In the genomic region with DNA sequence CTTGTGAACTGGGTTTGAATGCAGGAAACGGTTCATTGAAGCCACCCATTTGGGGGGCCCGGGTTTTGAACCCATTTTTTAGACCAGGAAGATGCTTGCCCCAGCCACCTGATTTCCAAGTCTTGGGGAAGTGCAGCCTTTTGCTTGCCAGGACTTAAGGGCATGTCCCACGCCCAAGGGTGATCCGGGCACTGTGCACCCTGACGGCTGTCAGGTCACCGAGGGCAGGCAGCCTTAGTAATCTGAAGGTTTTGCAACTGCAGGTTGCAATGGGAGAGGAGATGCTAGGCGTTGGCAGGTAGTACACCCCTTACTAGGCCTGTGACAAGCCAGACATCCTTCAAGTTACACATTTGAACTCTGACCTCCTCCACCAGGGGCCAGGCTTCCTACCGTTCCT, we compare ENCODE assay signal across 8 mouse cellular contexts. TPM values are rescaled to one million over a fixed set of nuclear protein-coding genes. Genes with fewer than 3 reads are reported as not detected.
A peak's percentile ranks its signal among the peaks of the same experiment; 100 is the strongest.
DNase-seq lines count a peak whose midpoint lies in the region; ATAC-seq and TF ChIP-seq lines count a peak whose summit lies in the region.

No protein-coding gene starts in this region.

- H3K36me3 ChIP-seq in heart, embryonic 11.5 days (ENCODE audit: control insufficient read depth, insufficient read depth, low read length): no peaks in the 10 kb centered on the region
- no peaks in the 10 kb centered on the region for H3K36me3 ChIP-seq in E14TG2a.4 (ENCODE audit: insufficient read depth, low read length)
- no peaks in the 10 kb centered on the region for H3K36me3 ChIP-seq in forebrain, embryonic 14.5 days (ENCODE audit: control insufficient read depth, insufficient read depth, low read length)
- no peaks in the 10 kb centered on the region for H3K36me3 ChIP-seq in liver, embryonic 15.5 days (replicated peaks)

- no peak for TF ChIP-seq CTCF in E14TG2a.4 (conservative IDR thresholded peaks at IDR 0.05; ENCODE audit: low read length)

- intact Hi-C loops in gastrocnemius, postnatal 36 days (cut with DNase I): no loop called here

- peak overlapping the region; percentile 77 for H3K4me2 ChIP-seq in heart, embryonic 11.5 days
- H3K4me2 ChIP-seq in forebrain, embryonic 14.5 days (ENCODE audit: low read length): peak overlapping the region; percentile 81
- H3K4me2 ChIP-seq in liver, embryonic 15.5 days: peak overlapping the region; percentile 77

- WGBS in heart, embryonic 11.5 days (ENCODE audit: insufficient replicate concordance): 55% methylated on average over 8 of the region's 8 CpGs
- WGBS in forebrain, embryonic 14.5 days: 53% methylated on average over 8 of the region's 8 CpGs
- WGBS in liver, embryonic 15.5 days (ENCODE audit: insufficient replicate concordance): 38% methylated on average over 8 of the region's 8 CpGs

- no peaks in the 10 kb centered on the region for H3K9me3 ChIP-seq in heart, embryonic 11.5 days (replicated peaks; ENCODE audit: control insufficient read depth, low read length)
- no peaks in the 10 kb centered on the region for H3K9me3 ChIP-seq in E14TG2a.4 (ENCODE audit: low read length)
- H3K9me3 ChIP-seq in forebrain, embryonic 14.5 days (replicated peaks; ENCODE audit: control insufficient read depth, low read length): no peaks in the 10 kb centered on the region
- no peaks in the 10 kb centered on the region for H3K9me3 ChIP-seq in liver, embryonic 15.5 days (replicated peaks)

- peak overlapping the region; percentile 66; the same call in 1 of the 2 replicates for H3K9ac ChIP-seq in heart, embryonic 11.5 days (ENCODE audit: low read depth, low read length)
- H3K9ac ChIP-seq in forebrain, embryonic 14.5 days (ENCODE audit: low read length): peak overlapping the region; percentile 59
- H3K9ac ChIP-seq in liver, embryonic 15.5 days: peak overlapping the region; percentile 67

- H3K27ac ChIP-seq in heart, embryonic 11.5 days (ENCODE audit: low read depth, low read length): no peak overlapping the region
- no peak overlapping the region for H3K27ac ChIP-seq in forebrain, embryonic 14.5 days (ENCODE audit: low read depth, low read length)
- H3K27ac ChIP-seq in liver, embryonic 15.5 days (replicated peaks): peak overlapping the region; percentile 74

- ATAC-seq in heart, embryonic 11.5 days (replicated peaks; ENCODE audit: insufficient number of reproducible peaks, low FRiP score, low TSS enrichment): no peak
- ATAC-seq in forebrain, embryonic 14.5 days: no peak
- ATAC-seq in liver, embryonic 15.5 days (ENCODE audit: insufficient read depth): no peak
- no peak for ATAC-seq in monocyte, adult 5-6 weeks (replicated peaks; ENCODE audit: insufficient number of reproducible peaks, low FRiP score, low TSS enrichment, poor library complexity, severe bottlenecking)

- no peak for DNase-seq in heart, postnatal 4 days
- DNase-seq in forebrain, embryonic 14.5 days (ENCODE audit: low spot score): no peak
- no peak for DNase-seq in ovary, postnatal 14 days (ENCODE audit: low spot score)
- no peak for DNase-seq in gastrocnemius, postnatal 36 days

- no peaks in the 10 kb centered on the region for H3K27me3 ChIP-seq in heart, embryonic 11.5 days (ENCODE audit: control insufficient read depth, insufficient read depth, low read length)
- H3K27me3 ChIP-seq in E14TG2a.4 (ENCODE audit: insufficient read depth, low read length): peaks cover 13% of the 10 kb centered on the region
- H3K27me3 ChIP-seq in forebrain, embryonic 14.5 days (replicated peaks; ENCODE audit: control insufficient read depth, insufficient read depth, low read length): no peaks in the 10 kb centered on the region
- no peaks in the 10 kb centered on the region for H3K27me3 ChIP-seq in liver, embryonic 15.5 days

- H3K4me1 ChIP-seq in heart, embryonic 11.5 days (ENCODE audit: control insufficient read depth, insufficient read depth, low read length): peaks cover 2% of the 10 kb centered on the region; the same call in 1 of the 2 replicates
- peaks cover 33% of the 10 kb centered on the region for H3K4me1 ChIP-seq in E14TG2a.4 (replicated peaks; ENCODE audit: low read depth, low read length)
- peaks cover 9% of the 10 kb centered on the region for H3K4me1 ChIP-seq in forebrain, embryonic 14.5 days (ENCODE audit: control insufficient read depth, insufficient read depth, low read length)
- H3K4me1 ChIP-seq in liver, embryonic 15.5 days (replicated peaks): peaks cover 22% of the 10 kb centered on the region

- peak overlapping the region; percentile 61 for H3K4me3 ChIP-seq in heart, embryonic 11.5 days (ENCODE audit: low read depth, low read length)
- H3K4me3 ChIP-seq in E14TG2a.4 (replicated peaks; ENCODE audit: low read length): peak overlapping the region; percentile 77
- peak overlapping the region; percentile 48 for H3K4me3 ChIP-seq in forebrain, embryonic 14.5 days (ENCODE audit: low read depth, low read length)
- peak overlapping the region; percentile 67 for H3K4me3 ChIP-seq in liver, embryonic 15.5 days (replicated peaks)

RNA-seq across cellular contexts. Expression of gene Ttc38, which starts 0.5 kb away (rescaled TPM):
- polyA plus RNA-seq in heart, embryonic 11.5 days (2014; fragmentation: Nextera tagmentation; extraction: Ambion mirVana): 2.7 and 4.0 TPM in 2 replicates
- 1 to 10 TPM; 5.2 to 5.3 TPM for total RNA-seq in heart, postnatal 4 days (2021)
- polyA plus RNA-seq in forebrain, embryonic 14.5 days (2014; fragmentation: Nextera tagmentation; extraction: Ambion mirVana): 2.6 and 2.7 TPM in 2 replicates
- polyA plus RNA-seq in liver, embryonic 15.5 days (2015; fragmentation: Nextera tagmentation; extraction: Ambion mirVana): 8.6 and 9.8 TPM in 2 replicates
- 1 to 10 TPM; 2.8 to 4.7 TPM for total RNA-seq in gastrocnemius, postnatal 36 days (2021)
- total RNA-seq in monocyte, adult 5-6 weeks (2017): 6.7 to 8.5 TPM (median 7.5 TPM) in 3 replicates

RNA-seq across cellular contexts. Expression of gene Pkdrej, which starts 11.1 kb away (rescaled TPM):
- 0.14 TPM in 2 replicates for polyA plus RNA-seq in heart, embryonic 11.5 days (2014; fragmentation: Nextera tagmentation; extraction: Ambion mirVana)
- 1 to 10 TPM; 2.5 to 2.8 TPM for total RNA-seq in heart, postnatal 4 days (2021)
- 0.05 TPM in 2 replicates for polyA plus RNA-seq in forebrain, embryonic 14.5 days (2014; fragmentation: Nextera tagmentation; extraction: Ambion mirVana)
- polyA plus RNA-seq in liver, embryonic 15.5 days (2015; fragmentation: Nextera tagmentation; extraction: Ambion mirVana): 0.08 and 0.09 TPM in 2 replicates
- under 1 TPM; 0.12 to 0.31 TPM for total RNA-seq in gastrocnemius, postnatal 36 days (2021)
- total RNA-seq in monocyte, adult 5-6 weeks (2017): not detected in 3 replicates

RNA-seq across cellular contexts. Expression of gene Cdpf1, which starts 21.1 kb away (rescaled TPM):
- 37.1 and 41.5 TPM in 2 replicates for polyA plus RNA-seq in heart, embryonic 11.5 days (2014; fragmentation: Nextera tagmentation; extraction: Ambion mirVana)
- total RNA-seq in heart, postnatal 4 days (2021): 10 to 100 TPM; 37.9 to 45.1 TPM
- polyA plus RNA-seq in forebrain, embryonic 14.5 days (2014; fragmentation: Nextera tagmentation; extraction: Ambion mirVana): 28.4 and 29.5 TPM in 2 replicates
- 20.9 and 21.8 TPM in 2 replicates for polyA plus RNA-seq in liver, embryonic 15.5 days (2015; fragmentation: Nextera tagmentation; extraction: Ambion mirVana)
- total RNA-seq in gastrocnemius, postnatal 36 days (2021): 10 to 100 TPM; 33.9 to 41.5 TPM
- 13.2 to 15.6 TPM (median 14.4 TPM) in 3 replicates for total RNA-seq in monocyte, adult 5-6 weeks (2017)

RNA-seq across cellular contexts. Expression of gene Gtse1, which starts 26.9 kb away (rescaled TPM):
- 24.4 and 27.8 TPM in 2 replicates for polyA plus RNA-seq in heart, embryonic 11.5 days (2014; fragmentation: Nextera tagmentation; extraction: Ambion mirVana)
- total RNA-seq in heart, postnatal 4 days (2021): 10 to 100 TPM; 15.2 to 16.9 TPM
- polyA plus RNA-seq in forebrain, embryonic 14.5 days (2014; fragmentation: Nextera tagmentation; extraction: Ambion mirVana): 14.3 and 15.7 TPM in 2 replicates
- 24.2 and 25.0 TPM in 2 replicates for polyA plus RNA-seq in liver, embryonic 15.5 days (2015; fragmentation: Nextera tagmentation; extraction: Ambion mirVana)
- under 1 TPM; 0.27 to 0.28 TPM for total RNA-seq in gastrocnemius, postnatal 36 days (2021)
- total RNA-seq in monocyte, adult 5-6 weeks (2017): 0.97 to 1.2 TPM in 2 of 3 replicates, not detected in the other

RNA-seq across cellular contexts. Expression of gene Trmu, which starts 46.5 kb away (rescaled TPM):
- polyA plus RNA-seq in heart, embryonic 11.5 days (2014; fragmentation: Nextera tagmentation; extraction: Ambion mirVana): 24.0 and 26.4 TPM in 2 replicates
- 10 to 100 TPM; 27.4 to 29.4 TPM for total RNA-seq in heart, postnatal 4 days (2021)
- 33.5 and 39.5 TPM in 2 replicates for polyA plus RNA-seq in forebrain, embryonic 14.5 days (2014; fragmentation: Nextera tagmentation; extraction: Ambion mirVana)
- 17.3 and 19.4 TPM in 2 replicates for polyA plus RNA-seq in liver, embryonic 15.5 days (2015; fragmentation: Nextera tagmentation; extraction: Ambion mirVana)
- 10 to 100 TPM in 1 of 2 experiments, 1 to 10 TPM in 1; 9.1 to 12.1 TPM for total RNA-seq in gastrocnemius, postnatal 36 days (2021)
- 13.9 to 27.9 TPM (median 21.2 TPM) in 3 replicates for total RNA-seq in monocyte, adult 5-6 weeks (2017)
